Mouse (Mus musculus) embryo, embryonic 9.5 days (tissue): ENCODE results near the gene Gfra1.

Experiments used
- DNase-seq: peaks from one replicate; pipeline ENCODE4 v3.0.0-alpha.2; 2017; ENCODE audit errors: extremely low spot score

The Gfra1 gene

DNA sequence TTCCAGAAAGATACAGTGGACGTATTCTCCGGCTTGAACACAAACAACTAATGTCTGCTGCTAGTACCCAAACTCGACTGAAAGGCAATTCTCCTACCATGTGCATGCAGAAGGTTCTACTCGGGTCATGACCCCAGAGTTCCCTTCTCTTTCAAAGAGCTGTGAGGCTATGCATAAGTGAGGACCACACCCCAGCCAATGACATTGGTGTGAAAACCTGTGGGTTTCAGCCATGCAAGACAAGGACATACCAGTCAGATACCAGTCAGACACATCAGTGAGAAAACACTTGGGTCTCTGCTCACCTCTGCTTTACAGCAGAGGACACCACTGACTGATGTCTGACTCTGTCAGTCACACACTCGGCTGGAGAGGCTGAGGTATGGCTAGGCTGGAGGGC, 63.9 kb downstream of the Gfra1 start:
- DNase-seq, result no peak

DNA sequence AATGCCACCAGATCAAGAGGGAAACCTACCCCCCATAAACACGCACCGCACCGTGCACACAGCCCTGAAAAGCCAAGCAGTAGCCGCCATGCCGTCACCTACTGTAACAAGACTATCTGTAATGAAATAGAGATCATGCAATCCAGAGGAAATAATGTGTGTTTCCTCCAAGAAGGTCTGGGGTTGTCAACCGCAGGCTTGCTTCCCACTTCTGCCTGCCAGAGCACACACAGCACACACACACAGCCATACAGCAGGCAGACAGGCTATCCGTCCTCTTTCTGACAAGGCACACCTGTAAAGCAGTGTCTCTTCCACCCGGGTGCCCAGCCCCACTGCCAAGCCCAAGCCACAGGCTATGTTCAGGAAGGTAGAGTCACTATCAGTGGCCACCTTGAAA, 66.2 kb downstream of the Gfra1 start:
- no peak for DNase-seq

DNA sequence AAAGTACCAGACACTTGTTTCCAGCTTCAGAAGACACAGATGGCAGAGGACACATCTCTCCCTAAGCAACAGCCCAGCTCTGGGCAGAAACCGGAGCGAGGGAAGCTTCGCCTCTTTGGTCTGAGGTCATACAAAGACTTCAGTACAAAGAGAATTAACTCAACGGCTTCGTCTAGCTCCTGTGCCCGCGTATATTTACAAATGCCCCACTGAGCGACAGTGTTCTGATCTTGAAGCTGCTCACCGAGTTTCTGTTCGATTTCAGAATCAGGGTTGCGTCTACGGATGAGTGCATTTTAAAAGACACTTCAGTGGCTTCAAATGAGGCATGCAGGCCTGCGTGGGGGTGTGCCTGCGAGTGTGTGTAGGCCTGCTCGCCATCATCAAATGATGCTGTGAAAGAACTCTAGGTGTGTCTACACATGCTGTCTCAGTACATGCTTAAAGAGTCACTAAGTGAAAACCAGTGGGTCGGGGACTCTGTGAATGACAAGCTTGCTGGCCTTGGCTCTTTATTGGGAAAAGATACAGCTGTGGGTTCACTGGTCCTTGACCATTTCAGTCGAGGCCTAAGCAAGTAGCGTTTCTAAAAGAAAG, 66.8 kb downstream of the Gfra1 start:
- DNase-seq, result no peak

DNA sequence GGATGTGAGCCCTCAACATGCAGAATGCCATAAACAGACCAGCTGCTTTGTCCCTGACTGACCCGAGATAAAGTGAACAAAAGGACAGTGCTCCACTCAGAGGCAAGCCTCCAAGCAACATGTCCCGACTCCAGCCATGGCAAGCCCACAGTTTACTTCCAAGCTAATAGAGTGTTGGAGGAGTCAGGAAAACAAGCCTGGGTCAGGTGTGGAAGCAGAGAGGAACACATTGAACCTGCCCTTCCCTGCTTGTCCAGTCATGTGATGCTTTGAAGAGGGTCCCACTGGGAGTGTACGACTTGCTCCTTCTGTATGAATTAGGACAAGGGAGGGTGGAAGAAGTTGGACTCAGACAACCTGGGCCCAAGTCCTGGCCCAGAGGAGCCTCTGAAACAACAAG, 72.4 kb downstream of the Gfra1 start:
- no peak for DNase-seq

DNA sequence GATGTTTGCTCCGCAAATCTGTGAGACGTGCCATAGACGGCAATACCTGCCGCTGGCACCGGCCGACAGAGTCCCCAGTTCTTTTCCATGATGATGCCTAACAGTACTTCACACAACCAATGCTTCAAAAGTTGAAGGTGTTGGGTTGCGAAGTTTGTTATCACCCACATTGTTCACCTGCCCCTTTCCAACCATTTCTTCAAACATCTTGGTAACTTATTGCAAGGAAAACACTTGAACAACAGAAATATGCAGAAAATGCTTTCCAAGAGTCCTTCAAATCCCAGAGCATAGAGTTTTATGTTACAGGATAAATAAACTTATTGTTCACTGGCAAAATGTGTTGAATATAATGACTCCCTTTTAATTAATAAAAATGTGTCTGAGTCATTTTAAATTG, 73.2 kb downstream of the Gfra1 start:
- DNase-seq, result no peak

DNA sequence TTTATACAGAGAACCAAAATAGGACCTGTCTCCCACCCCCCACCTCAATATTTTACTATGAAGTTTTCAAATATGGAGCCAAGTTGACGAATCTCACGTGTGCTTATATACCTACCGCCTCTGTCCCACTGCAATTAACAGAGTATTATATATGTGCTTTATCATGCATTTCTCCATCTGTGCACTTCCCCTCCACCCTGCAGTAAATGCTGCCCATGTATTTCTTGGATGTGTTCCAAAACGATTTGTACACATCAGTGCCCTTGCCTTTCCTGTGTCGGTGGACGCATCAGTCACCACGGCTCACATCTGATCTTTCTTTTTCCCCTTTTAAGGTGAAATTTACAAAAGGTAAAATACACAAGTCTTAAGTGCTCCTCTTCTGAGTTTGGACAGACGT, 77.7 kb downstream of the Gfra1 start:
- DNase-seq, result no peak

DNA sequence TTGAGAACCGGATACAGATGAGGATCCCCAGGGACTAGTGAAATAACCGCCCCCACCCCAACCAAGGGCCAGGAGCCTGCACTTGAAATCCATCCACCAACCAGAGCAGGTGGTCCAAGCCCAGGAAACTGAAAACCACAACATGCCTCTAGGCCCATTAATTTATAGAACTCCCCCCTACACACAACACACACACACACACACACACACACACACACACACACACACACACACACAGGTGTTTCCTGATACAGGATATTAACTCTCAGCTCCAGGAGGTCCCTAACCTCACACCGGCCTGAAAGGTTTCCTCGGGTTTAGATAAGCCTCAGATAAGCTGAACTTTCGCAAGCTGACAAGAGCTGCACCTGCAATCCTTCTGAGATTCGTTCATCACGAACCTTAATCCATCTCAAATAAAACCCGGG, 79.0 kb downstream of the Gfra1 start:
- DNase-seq, result no peak

DNA sequence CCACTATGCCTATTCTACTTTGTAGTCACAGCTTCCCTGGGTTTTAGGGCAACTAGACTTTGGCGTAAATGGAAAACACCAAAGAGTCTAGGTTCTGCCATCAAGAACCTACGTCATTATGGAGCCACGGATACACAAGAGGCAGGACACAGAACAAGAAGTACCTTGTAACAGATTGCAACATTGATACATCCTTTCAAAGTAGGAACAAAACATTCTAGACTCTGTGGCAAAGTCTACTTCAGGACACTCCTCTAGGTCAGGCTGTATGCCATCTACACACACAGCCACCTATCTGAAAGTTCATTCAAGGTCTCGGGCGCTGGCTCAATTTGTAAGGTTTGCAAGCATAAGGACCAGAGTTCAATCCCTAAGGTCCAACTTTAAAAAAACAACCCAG, 81.1 kb downstream of the Gfra1 start:
- no peak for DNase-seq

DNA sequence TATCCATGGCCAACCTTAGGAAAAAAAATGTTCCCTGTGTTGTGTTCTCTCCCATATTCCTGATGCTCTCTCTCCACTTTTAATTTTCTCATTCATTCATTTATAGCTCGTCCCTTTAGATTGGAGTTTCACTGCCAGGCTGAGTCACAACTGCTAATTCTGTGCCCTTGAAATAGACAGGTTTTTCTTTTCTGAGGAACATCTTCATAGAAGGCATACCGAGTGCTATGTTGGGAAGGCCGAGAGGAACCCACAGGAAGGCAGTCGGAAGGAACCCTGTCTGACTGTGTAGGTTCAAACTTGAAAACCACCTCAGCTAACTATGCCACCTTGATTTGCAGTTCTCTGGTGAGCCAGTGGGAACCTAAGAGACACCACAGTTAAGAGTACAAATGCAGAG, 81.6 kb downstream of the Gfra1 start:
- DNase-seq, result no peak

DNA sequence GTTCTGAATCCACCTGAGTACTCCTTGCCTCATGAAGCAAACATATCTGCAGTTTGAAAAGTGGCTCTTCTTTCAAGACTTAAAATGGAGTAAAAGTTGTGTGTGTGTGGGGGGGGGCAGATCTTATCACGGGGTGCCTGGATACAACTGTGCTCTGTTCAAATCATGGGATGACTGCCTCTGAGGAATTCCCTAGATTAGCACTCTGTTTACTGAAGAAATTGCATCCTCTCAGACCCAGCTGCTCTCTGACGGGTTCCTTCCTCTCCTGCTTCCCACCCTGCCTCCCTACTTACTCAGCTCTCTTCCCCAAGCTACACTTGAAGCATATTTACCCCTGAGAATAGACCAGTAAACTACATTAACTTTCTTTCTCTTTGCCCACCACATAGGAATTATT, 87.2 kb downstream of the Gfra1 start:
- DNase-seq, result no peak

DNA sequence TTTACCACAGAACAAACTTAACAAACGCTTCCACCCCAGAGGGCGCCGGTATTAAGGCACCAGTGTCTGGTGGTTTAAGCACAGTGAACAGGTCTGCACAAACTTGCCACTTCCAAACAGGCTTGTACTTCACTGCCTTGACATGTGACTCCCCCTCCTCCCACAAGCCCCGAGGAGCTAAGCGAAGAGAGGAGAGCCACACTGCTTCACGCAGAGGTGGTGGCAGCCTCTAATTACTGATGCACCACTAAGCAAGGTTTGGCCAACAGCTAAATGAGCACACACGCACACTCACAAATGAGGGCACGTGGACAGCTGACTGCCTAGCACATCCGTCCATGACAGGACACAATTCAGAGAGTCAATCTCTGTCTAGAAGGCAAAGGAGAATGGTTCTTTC, 91.0 kb downstream of the Gfra1 start:
- no peak for DNase-seq

DNA sequence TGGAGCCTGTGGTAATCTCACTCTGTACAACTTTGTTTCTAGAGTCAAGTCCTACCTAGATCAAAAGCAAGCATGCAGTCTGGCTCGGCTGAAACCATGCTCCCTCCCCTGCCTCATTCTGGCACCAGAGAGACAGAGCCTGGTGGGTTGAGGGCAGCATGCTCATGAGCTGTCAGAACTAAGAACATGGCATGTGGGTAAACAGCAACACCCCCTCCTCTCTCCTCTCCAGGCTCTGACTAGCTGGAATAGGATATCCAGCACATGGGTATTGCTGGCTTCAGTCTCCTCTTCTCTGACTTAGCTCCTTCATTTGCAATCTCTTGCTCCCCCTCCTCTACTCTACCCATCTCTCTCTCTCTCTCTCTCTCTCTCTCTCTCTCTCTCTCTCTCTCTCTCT, 94.7 kb downstream of the Gfra1 start:
- DNase-seq, result no peak

DNA sequence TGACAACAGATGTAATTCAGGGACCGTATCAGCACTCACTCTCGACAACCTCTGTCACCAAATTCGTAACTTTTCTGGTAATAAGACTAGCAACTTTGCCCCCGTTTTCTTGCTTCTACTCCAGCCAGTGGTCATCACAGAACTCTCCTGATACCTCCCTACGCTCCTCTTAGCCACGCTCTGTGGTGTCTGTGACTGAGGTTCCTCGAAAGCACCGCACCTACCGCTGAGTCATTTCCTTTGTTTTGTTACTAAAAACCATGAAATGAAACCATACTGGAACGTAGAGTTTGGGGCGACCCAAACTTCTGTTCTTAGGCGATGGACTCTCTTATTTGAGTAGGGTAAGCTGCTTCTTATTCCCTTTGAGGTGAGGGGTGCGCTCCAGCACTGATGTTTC, 97.6 kb downstream of the Gfra1 start:
- no peak for DNase-seq

DNA sequence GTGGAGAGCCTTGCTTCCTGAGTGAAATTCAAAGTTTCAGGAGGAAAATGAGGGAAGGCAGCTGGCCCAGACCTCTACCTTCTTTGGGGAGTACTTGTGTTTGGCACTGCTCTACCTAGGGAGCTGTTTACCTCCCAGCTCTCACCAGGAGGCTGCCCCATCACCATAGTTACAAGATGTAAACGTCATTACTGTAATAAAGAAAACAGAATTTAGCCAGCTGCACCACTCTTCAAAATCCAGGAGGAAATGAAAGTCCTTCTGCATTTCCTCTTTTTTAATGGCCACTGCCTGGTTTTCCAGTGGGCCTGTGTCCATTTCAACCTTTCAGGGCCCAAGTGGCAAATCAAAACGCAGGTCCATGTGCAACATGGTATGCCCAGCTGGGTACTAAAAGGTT, 101.8 kb downstream of the Gfra1 start:
- no peak for DNase-seq

DNA sequence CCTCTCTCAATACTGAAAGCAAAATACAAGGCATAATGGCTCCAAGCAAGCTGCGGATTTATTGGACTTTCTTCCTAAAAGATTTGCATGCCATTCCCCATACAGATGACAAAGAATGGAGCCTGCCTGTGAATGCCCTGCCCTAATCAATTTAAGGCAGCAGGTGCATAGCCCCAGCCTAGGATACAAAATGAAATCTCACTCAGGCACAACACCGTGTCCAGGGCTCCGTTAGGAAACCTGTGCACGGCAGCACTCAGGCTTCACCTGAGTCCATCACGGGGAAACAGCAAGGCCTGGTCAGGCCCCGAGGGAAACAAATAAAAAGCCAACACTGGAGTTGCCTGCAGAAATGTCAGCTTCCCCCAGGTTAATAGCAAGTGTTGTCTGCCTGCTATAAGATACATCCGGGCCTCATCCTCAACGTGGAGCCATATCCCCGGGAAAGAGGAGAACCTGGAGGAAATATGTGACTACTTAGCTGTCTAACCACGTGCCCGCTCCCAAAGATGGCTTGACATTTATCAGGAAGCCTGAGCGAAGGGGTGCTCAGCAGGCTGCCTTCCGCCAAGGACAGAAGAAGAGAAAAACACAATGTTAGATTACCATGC, 102.3 kb downstream of the Gfra1 start:
- DNase-seq, result no peak

DNA sequence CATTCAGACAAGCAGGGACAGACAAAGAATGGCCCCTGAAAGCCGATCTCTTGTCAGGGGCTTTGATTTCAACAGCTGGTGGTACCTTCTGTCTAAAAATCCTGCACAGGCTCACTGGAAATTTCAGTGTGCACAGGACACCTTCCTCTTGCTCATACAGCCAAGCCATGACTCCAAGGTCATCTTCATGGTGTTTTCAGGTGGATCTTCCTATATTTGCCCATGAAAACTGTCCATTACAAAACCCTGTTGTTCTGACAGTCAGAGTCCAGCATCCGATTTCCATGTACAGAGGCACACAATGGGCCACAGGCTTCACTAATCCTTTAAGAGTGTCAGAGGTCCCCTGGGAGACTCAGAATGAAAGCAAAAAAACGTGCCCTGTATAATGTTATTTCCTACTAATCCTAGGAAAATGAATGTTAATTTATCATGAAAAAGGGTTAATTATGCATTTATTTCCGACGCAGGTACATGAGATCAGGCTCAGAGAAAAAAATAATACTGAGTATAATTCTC, 105.8 kb downstream of the Gfra1 start:
- no peak for DNase-seq

DNA sequence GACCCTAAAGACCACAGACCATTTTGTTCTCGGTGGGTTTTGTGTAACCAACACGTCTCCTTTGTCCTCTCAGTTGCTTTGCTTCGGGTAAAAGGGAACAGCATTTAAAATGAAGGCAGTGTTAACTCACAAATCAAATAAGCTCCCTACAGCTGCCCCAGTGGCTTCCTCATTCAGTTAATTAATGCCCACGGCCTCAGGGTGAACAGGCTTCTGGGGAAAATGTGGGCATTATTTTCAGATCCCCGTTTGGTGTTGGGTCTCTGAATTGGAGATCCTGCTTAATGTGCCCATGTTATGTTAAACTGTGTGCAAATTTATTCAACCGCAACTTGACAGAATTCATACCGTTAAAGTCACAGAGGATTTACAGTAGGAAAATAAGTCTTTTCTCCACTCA, 110.6 kb downstream of the Gfra1 start:
- DNase-seq, result no peak

DNA sequence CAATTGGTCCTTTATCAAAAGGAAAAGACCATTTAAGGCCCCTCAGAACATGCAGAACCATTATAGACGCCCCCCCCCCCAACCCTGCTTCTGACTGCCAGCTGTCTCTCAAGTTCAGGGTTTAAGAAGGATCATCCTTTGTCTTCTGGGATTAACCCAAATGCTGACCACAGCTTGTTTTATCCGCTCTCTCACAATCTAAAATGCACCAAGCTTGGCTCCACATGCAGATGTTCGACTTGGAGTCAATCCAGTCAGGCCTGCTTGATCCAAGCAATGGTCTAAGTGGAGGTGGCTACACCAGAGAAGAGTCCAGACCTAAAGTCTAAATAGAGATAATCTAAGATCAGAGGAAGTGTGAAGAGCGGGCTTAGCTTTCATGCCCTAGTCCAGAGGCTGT, 114.4 kb downstream of the Gfra1 start:
- no peak for DNase-seq

DNA sequence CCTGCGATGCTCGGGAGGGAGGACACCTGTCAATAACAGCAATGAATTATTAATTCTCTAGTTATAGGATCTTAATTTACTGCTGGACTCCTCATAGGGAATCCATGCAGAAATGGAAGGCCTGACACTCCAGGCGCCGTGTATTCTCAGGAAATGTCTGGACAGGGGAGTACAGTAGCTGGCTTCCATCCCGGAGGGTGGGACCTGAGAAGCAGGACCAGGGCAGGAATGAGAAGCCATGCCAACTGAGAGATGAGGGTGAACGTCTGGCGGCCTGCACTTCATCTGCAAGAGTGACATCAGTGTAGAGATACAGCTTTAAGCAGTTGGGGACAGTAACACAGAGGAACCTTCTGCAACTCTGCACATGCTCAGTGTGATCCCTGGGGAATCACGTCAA, 115.5 kb downstream of the Gfra1 start:
- DNase-seq, result no peak

DNA sequence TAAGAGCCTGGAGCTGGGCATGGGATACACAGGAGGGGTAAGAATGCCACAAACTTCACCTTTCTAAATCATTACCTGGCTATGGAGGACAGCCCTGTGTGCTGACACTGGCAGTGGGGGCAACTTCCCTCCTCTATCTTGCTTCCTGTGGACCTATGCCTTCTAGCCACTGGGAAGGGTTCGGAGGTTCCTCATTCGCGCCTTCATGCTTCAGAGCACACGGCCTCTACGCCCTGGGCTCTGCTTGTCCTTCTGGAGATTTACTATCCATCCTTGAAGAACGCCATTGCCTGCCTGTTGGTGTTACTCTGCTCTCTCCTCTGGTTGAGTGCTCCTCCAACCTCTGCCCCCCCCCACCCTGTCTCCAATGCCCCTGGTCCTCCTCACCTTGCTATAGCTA, 118.9 kb downstream of the Gfra1 start:
- no peak for DNase-seq

DNA sequence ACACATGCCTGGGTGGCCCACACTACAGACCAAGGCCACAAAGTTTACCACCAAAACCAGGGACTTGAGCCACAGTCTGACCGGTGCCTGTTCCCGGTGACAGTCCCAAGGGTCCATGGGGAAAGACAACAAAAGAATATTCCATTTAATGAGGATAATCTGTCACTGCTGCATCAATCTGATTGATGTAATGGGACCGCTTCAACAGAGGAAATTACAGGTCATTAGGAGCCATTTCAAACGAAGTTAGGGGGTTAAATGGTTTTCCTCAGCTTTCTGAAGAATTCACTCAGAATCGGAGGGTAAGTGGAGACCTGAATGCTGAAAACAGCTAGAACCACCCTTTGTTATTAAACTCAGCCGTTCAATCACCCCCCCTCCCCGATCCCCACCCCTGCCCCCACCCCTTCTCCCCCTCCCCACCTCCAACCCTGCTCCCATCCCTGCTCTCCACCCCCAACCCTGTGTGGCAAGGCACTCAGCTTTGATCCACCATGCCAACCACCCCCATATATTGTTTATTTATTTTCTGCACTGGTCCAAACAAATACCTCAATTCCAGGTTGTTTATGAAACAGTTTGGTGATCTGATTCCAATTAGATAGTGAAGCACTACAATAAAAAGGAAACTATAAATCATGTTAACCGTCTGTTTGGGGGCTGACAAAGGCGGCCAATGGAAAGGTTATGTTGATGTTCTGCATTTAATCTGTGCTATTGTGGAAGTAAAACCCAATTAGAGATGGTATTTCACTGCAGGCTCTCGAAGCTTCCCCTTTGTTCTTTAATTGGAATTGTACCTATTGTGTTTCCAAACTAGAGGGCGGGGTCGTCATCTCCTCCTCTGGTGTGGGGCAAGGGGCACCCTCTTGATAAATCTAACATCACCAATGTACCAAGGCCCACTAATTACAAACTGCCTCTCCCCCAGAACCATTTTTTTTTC, 119.9 kb downstream of the Gfra1 start:
- DNase-seq, result no peak

DNA sequence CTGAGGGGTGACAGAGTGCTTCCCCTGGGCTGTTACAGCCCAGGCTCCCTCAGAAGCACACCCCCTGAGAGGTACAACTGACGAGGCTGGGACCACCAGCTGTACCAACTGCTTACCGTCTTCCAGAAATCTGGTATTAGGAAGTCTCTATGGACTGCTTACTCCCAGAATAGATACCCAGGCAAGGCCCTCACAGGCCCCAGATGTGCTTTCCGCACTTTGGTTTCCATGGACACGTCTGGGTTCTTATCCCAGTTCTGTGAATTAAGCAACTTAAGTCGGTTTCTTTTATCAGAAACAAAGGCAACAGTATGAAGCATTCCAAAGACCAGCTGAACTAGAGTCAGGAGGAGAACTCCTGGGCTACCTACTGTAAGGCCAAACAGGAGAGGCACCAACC, 126.4 kb downstream of the Gfra1 start:
- DNase-seq, result no peak

DNA sequence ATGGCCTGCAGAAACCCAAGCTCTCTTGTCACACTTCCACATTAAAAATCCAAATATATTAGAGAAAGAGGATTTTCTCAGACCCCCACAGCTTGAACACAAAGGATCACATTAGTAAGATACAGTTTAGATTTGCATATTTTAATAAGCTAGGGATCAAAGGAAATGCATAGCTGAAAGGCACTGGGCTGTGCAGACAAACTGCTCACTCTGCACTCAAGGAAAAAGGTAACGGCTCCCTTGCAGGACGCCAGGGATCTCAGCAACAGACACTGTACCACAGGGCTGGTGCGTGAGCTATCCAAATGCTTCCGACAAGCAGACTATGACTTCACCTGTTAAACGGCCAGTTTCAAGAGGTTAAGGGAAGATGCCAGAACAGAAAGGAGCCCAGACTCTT, 127.7 kb downstream of the Gfra1 start:
- DNase-seq, result no peak
